Mouse (Mus musculus) limb, embryonic 13.5 days (tissue): ENCODE results near the gene Atrip. TPM values are rescaled to one million over a fixed set of nuclear protein-coding genes. Genes with fewer than 3 reads are reported as not detected.

Experiments used
- ATAC-seq: fragments of 200-750 bp; cut with Nextera tagmentation; 2 replicates; pipeline ENCODE4 v1.8.0; 2017; ENCODE audit warnings: low read depth, moderate number of reproducible peaks, moderate TSS enrichment; ENCODE audit not compliant: low FRiP score
- H3K27ac ChIP-seq: fragments of 300-500 bp; sonication (generic); 2 replicates; pipeline ENCODE4 v1.5.1; 2015; ENCODE audit warnings: inconsistent platforms, mild to moderate bottlenecking, moderate library complexity
- H3K27me3 ChIP-seq: fragments of 300-500 bp; sonication (generic); 2 replicates; pipeline ENCODE4 v1.6.1; 2015; ENCODE audit warnings: mild to moderate bottlenecking, inconsistent platforms
- H3K36me3 ChIP-seq: fragments of 300-500 bp; sonication (generic); 2 replicates; pipeline ENCODE4 v1.6.1; 2015; ENCODE audit warnings: inconsistent platforms, mild to moderate bottlenecking, moderate library complexity
- H3K4me1 ChIP-seq: fragments of 300-500 bp; sonication (generic); 2 replicates; pipeline ENCODE4 v1.6.1; 2015; ENCODE audit warnings: inconsistent platforms
- H3K4me2 ChIP-seq: fragments of 300-500 bp; sonication (generic); replicated peaks from 2 replicates; pipeline ENCODE4 v1.6.1; 2015; ENCODE audit warnings: inconsistent platforms, mild to moderate bottlenecking, moderate library complexity
- H3K4me3 ChIP-seq: fragments of 300-500 bp; sonication (generic); 2 replicates; pipeline ENCODE4 v1.5.1; 2015; ENCODE audit warnings: moderate library complexity, mild to moderate bottlenecking, inconsistent platforms
- H3K9ac ChIP-seq: fragments of 300-500 bp; sonication (generic); 2 replicates; pipeline ENCODE4 v1.6.1; 2015; ENCODE audit warnings: mild to moderate bottlenecking, inconsistent platforms
- H3K9me3 ChIP-seq: fragments of 300-500 bp; sonication (generic); 2 replicates; pipeline ENCODE4 v1.6.1; 2016; ENCODE audit warnings: inconsistent platforms
- WGBS: fragments of 180-500 bp; shearing (Covaris S2); methylation state at CpG from one replicate; pipeline ENCODE4 v1.1.7; 2015; 5-methylcytosine and 5-hydroxymethylcytosine counted together
- polyA plus RNA-seq: library from polyadenylated mRNA; unstranded; fragments of >200 nt; fragmentation: Nextera tagmentation; extraction: Ambion mirVana; gene quantifications from 2 replicates; pipeline ENCODE4 v1.2.1, GENCODE M21; 2015

Gene Atrip
- 29.0 and 31.1 TPM in 2 replicates for polyA plus RNA-seq

GRCm38 (mm10) chr9:109073661-109074573 is at the start of gene Atrip:
Gene Atrip (minus strand): TSS chr9:109074124.
- H3K27ac ChIP-seq = peak within 1 kb of the TSS; percentile 64; the same call in 1 of the 2 replicates
- no peaks in the 10 kb centered on the region for H3K27me3 ChIP-seq
- peak; percentile 99 for ATAC-seq
- no peaks in the 10 kb centered on the region for H3K9me3 ChIP-seq
- peaks cover 33% of the 10 kb centered on the region for H3K36me3 ChIP-seq
- peak within 1 kb of the TSS; percentile 82 for H3K9ac ChIP-seq
- peaks cover 17% of the 10 kb centered on the region for H3K4me1 ChIP-seq
- WGBS = under 1% methylated on average over 57 of the region's 57 CpGs
- peak within 1 kb of the TSS; percentile 60 for H3K4me3 ChIP-seq
- peak within 1 kb of the TSS; percentile 83 for H3K4me2 ChIP-seq

- Histone ChIP-seq H3K27me3 (no peaks in the 10 kb centered on the region), H3K36me3 (peaks cover 17% of the 10 kb centered on the region), H3K4me3 (no peak overlapping the region), H3K27ac (no peak overlapping the region), H3K9ac (no peak overlapping the region; the same call in 1 of the 2 replicates), H3K9me3 (no peaks in the 10 kb centered on the region), H3K4me2 (no peak overlapping the region), H3K4me1 (peaks cover 6% of the 10 kb centered on the region; the same call in 1 of the 2 replicates)
- ATAC-seq = no peak
- 37% methylated on average over 6 of the region's 6 CpGs for WGBS
Measured at GRCm38 (mm10) chr9:109123266-109123665, 49.3 kb upstream of the Atrip start.

GRCm38 (mm10) chr9:109122553-109123085 is 48.7 kb upstream of the Atrip start:
- Histone ChIP-seq H3K9me3 (no peaks in the 10 kb centered on the region), H3K4me3 (no peak overlapping the region), H3K9ac (no peak overlapping the region), H3K27me3 (no peaks in the 10 kb centered on the region), H3K4me2 (no peak overlapping the region), H3K4me1 (peaks cover 6% of the 10 kb centered on the region; the same call in 1 of the 2 replicates), H3K36me3 (peaks cover 24% of the 10 kb centered on the region), H3K27ac (no peak overlapping the region)
- WGBS = 47% methylated on average over 2 of the region's 2 CpGs
- no peak for ATAC-seq

GRCm38 (mm10) chr9:109120956-109121355 is 47.0 kb upstream of the Atrip start:
- WGBS = 88% methylated on average over 6 of the region's 6 CpGs
- Histone ChIP-seq H3K4me1 (peaks cover 6% of the 10 kb centered on the region; the same call in 1 of the 2 replicates), H3K36me3 (peaks cover 40% of the 10 kb centered on the region), H3K27me3 (no peaks in the 10 kb centered on the region), H3K27ac (no peak overlapping the region), H3K4me2 (no peak overlapping the region), H3K9me3 (no peaks in the 10 kb centered on the region), H3K9ac (0 out of 2 replicates have a peak overlapping the region, but pooled peaks have one; percentile 15), H3K4me3 (no peak overlapping the region)
- no peak for ATAC-seq

- ATAC-seq = no peak
- H3K4me2 ChIP-seq = no peak overlapping the region
- no peak overlapping the region for H3K4me3 ChIP-seq
- H3K9me3 ChIP-seq = no peaks in the 10 kb centered on the region
- 86% methylated on average over 9 of the region's 9 CpGs for WGBS
- no peaks in the 10 kb centered on the region for H3K27me3 ChIP-seq
- H3K4me1 ChIP-seq = peaks cover 6% of the 10 kb centered on the region; the same call in 1 of the 2 replicates
- H3K36me3 ChIP-seq = peaks cover 54% of the 10 kb centered on the region
- H3K9ac ChIP-seq = no peak overlapping the region
- no peak overlapping the region for H3K27ac ChIP-seq
Measured at GRCm38 (mm10) chr9:109119571-109119970, 45.6 kb upstream of the Atrip start.

GRCm38 (mm10) chr9:109118106-109118505 is 44.2 kb upstream of the Atrip start:
- peaks cover under 1% of the 10 kb centered on the region; the same call in 1 of the 2 replicates for H3K4me1 ChIP-seq
- ATAC-seq = no peak
- H3K4me3 ChIP-seq = no peak overlapping the region
- WGBS = 89% methylated on average over 4 of the region's 4 CpGs
- H3K4me2 ChIP-seq = no peak overlapping the region
- peaks cover 69% of the 10 kb centered on the region for H3K36me3 ChIP-seq
- H3K27me3 ChIP-seq = no peaks in the 10 kb centered on the region
- no peaks in the 10 kb centered on the region for H3K9me3 ChIP-seq
- no peak overlapping the region for H3K27ac ChIP-seq
- H3K9ac ChIP-seq = no peak overlapping the region

GRCm38 (mm10) chr9:109116205-109116604 is 42.3 kb upstream of the Atrip start:
- Histone ChIP-seq H3K9ac (no peak overlapping the region), H3K36me3 (peaks cover 88% of the 10 kb centered on the region), H3K9me3 (no peaks in the 10 kb centered on the region), H3K27ac (no peak overlapping the region), H3K4me2 (no peak overlapping the region), H3K27me3 (no peaks in the 10 kb centered on the region), H3K4me3 (no peak overlapping the region), H3K4me1 (no peaks in the 10 kb centered on the region)
- ATAC-seq = no peak
- WGBS = 92% methylated on average over 10 of the region's 10 CpGs

GRCm38 (mm10) chr9:109114871-109115270 is 40.9 kb upstream of the Atrip start:
- Histone ChIP-seq H3K9me3 (no peaks in the 10 kb centered on the region), H3K4me1 (no peaks in the 10 kb centered on the region), H3K27me3 (no peaks in the 10 kb centered on the region), H3K27ac (no peak overlapping the region), H3K4me2 (no peak overlapping the region), H3K9ac (no peak overlapping the region), H3K36me3 (peaks cover 100% of the 10 kb centered on the region), H3K4me3 (no peak overlapping the region)
- ATAC-seq = no peak
- 91% methylated on average over 7 of the region's 7 CpGs for WGBS

- no peak overlapping the region for H3K4me2 ChIP-seq
- no peak overlapping the region for H3K27ac ChIP-seq
- H3K9me3 ChIP-seq = no peaks in the 10 kb centered on the region
- H3K27me3 ChIP-seq = no peaks in the 10 kb centered on the region
- peaks cover 100% of the 10 kb centered on the region for H3K36me3 ChIP-seq
- 93% methylated on average over 11 of the region's 11 CpGs for WGBS
- H3K9ac ChIP-seq = no peak overlapping the region
- no peaks in the 10 kb centered on the region for H3K4me1 ChIP-seq
- H3K4me3 ChIP-seq = no peak overlapping the region
- ATAC-seq = no peak
Measured at GRCm38 (mm10) chr9:109114276-109114675, 40.4 kb upstream of the Atrip start.

GRCm38 (mm10) chr9:109113331-109113730 is 39.4 kb upstream of the Atrip start:
- no peaks in the 10 kb centered on the region for H3K9me3 ChIP-seq
- 91% methylated on average over 8 of the region's 8 CpGs for WGBS
- no peaks in the 10 kb centered on the region for H3K27me3 ChIP-seq
- H3K9ac ChIP-seq = no peak overlapping the region
- H3K36me3 ChIP-seq = peaks cover 100% of the 10 kb centered on the region
- no peaks in the 10 kb centered on the region for H3K4me1 ChIP-seq
- H3K4me3 ChIP-seq = no peak overlapping the region
- H3K4me2 ChIP-seq = no peak overlapping the region
- ATAC-seq = no peak
- no peak overlapping the region for H3K27ac ChIP-seq

- no peak overlapping the region for H3K4me2 ChIP-seq
- no peaks in the 10 kb centered on the region for H3K27me3 ChIP-seq
- no peak overlapping the region for H3K9ac ChIP-seq
- no peak overlapping the region for H3K27ac ChIP-seq
- H3K4me3 ChIP-seq = no peak overlapping the region
- no peak for ATAC-seq
- H3K4me1 ChIP-seq = peaks cover 9% of the 10 kb centered on the region
- peaks cover 99% of the 10 kb centered on the region for H3K36me3 ChIP-seq
- 93% methylated on average over 9 of the region's 9 CpGs for WGBS
- H3K9me3 ChIP-seq = no peaks in the 10 kb centered on the region
Measured at GRCm38 (mm10) chr9:109111591-109111990, 37.7 kb upstream of the Atrip start.

- Histone ChIP-seq H3K4me2 (no peak overlapping the region), H3K4me1 (peaks cover 13% of the 10 kb centered on the region), H3K9me3 (no peaks in the 10 kb centered on the region), H3K27ac (no peak overlapping the region), H3K9ac (no peak overlapping the region), H3K36me3 (peaks cover 99% of the 10 kb centered on the region), H3K27me3 (no peaks in the 10 kb centered on the region), H3K4me3 (no peak overlapping the region)
- ATAC-seq = no peak
- WGBS = 83% methylated on average over 4 of the region's 4 CpGs
Measured at GRCm38 (mm10) chr9:109111101-109111500, 37.2 kb upstream of the Atrip start.
